Mouse (Mus musculus) layer of hippocampus, adult 2 months (tissue): ENCODE results near the gene Mars2. TPM values are rescaled to one million over a fixed set of nuclear protein-coding genes. Genes with fewer than 3 reads are reported as not detected.
A peak's percentile ranks its signal among the peaks of the same experiment; 100 is the strongest.

Experiments
- DNase-seq, 2 experiments: peaks; one replicate each; pipeline ENCODE4 v3.0.0; 2022; ENCODE audit warnings: low spot score in 2 of 2
- H3K27ac ChIP-seq: fragments of 200-600 bp; 2 replicates; pipeline ENCODE4 v1.8.1; 2022
- H3K4me3 ChIP-seq: fragments of 200-600 bp; 2 replicates; pipeline ENCODE4 v1.8.1; 2022; ENCODE audit warnings: mild to moderate bottlenecking
- CTCF ChIP-seq: fragments of 200-600 bp; conservative IDR thresholded peaks from 2 replicates; pipeline ENCODE4 v1.8.1; 2022; ENCODE audit warnings: antibody characterized with exemption, mild to moderate bottlenecking, moderate library complexity
- total RNA-seq, 2 experiments: library from RNA; stranded (reverse); gene quantifications; 2 replicates each; pipeline ENCODE4 v1.2.3; 2021

Mars2 gene
- total RNA-seq, 2 experiments from 2014 or later: 8.8 to 9.5 TPM

GRCm38 (mm10) chr1:55227376-55227775 is 9.6 kb upstream of the Mars2 start:
- TF ChIP-seq CTCF: no peak
- peak overlapping the region; percentile 67 for H3K27ac ChIP-seq
- no peak for DNase-seq
- peak overlapping the region; percentile 45 for H3K4me3 ChIP-seq

- Histone ChIP-seq H3K27ac (no peak overlapping the region), H3K4me3 (no peak overlapping the region)
- no peak for DNase-seq
- no peak for TF ChIP-seq CTCF
Measured at GRCm38 (mm10) chr1:55228256-55228884, 8.6 kb upstream of the Mars2 start.

- TF ChIP-seq CTCF: no peak
- Histone ChIP-seq H3K27ac (no peak overlapping the region), H3K4me3 (no peak overlapping the region)
- no peak for DNase-seq
Measured at GRCm38 (mm10) chr1:55234910-55235520, 2.0 kb upstream of the Mars2 start.

- H3K27ac ChIP-seq: no peak overlapping the region
- H3K4me3 ChIP-seq: peak overlapping the region; percentile 86
- DNase-seq: no peak
- no peak for TF ChIP-seq CTCF
Measured at GRCm38 (mm10) chr1:55236487-55236886, 490 bp upstream of the Mars2 start.

GRCm38 (mm10) chr1:55237643-55238161 is 725 bp downstream of the Mars2 start:
- no peak for DNase-seq
- H3K27ac ChIP-seq: peak overlapping the region; percentile 88
- no peak for TF ChIP-seq CTCF
- H3K4me3 ChIP-seq: peak overlapping the region; percentile 86

- no peak for DNase-seq
- no peak for TF ChIP-seq CTCF
- H3K27ac ChIP-seq: peak overlapping the region; percentile 88; the same call in 1 of the 2 replicates
- peak overlapping the region; percentile 86 for H3K4me3 ChIP-seq
Measured at GRCm38 (mm10) chr1:55238496-55238895, 1.5 kb downstream of the Mars2 start.

GRCm38 (mm10) chr1:55239237-55239636 is 2.3 kb downstream of the Mars2 start:
- DNase-seq: peak; percentile 34 to 57
- H3K27ac ChIP-seq: no peak overlapping the region
- H3K4me3 ChIP-seq: peak overlapping the region; percentile 86
- TF ChIP-seq CTCF: peak; percentile 95

- no peak for DNase-seq
- no peak for TF ChIP-seq CTCF
- no peak overlapping the region for H3K27ac ChIP-seq
- no peak overlapping the region for H3K4me3 ChIP-seq
Measured at GRCm38 (mm10) chr1:55246374-55246773, 9.4 kb downstream of the Mars2 start.

GRCm38 (mm10) chr1:55264385-55264784 is 27.4 kb downstream of the Mars2 start:
- TF ChIP-seq CTCF: no peak
- Histone ChIP-seq H3K27ac (no peak overlapping the region), H3K4me3 (no peak overlapping the region)
- no peak for DNase-seq

- no peak overlapping the region for H3K4me3 ChIP-seq
- TF ChIP-seq CTCF: peak; percentile 68
- H3K27ac ChIP-seq: no peak overlapping the region
- DNase-seq: no peak
Measured at GRCm38 (mm10) chr1:55265447-55265846, 28.5 kb downstream of the Mars2 start.

- DNase-seq: no peak
- no peak overlapping the region for H3K27ac ChIP-seq
- H3K4me3 ChIP-seq: no peak overlapping the region
- no peak for TF ChIP-seq CTCF
Measured at GRCm38 (mm10) chr1:55279081-55279480, 42.1 kb downstream of the Mars2 start.

Other genes with a start within 250 kb of the Mars2 start
- 100 to 1,000 TPM; 170 to 175 TPM for gene Sf3b1, start 209.7 kb upstream of the Mars2 start, total RNA-seq
- gene Coq10b, start 184.4 kb upstream of the Mars2 start, total RNA-seq: 10 to 100 TPM; 15.2 to 16.8 TPM
- 10 to 100 TPM; 92.2 to 97.4 TPM for gene Hspe1, start 149.0 kb upstream of the Mars2 start, total RNA-seq
- gene Hspd1, start 148.9 kb upstream of the Mars2 start, total RNA-seq: 100 to 1,000 TPM; 160 to 172 TPM
- 10 to 100 TPM; 56.8 to 59.4 TPM for gene Mob4, start 105.9 kb upstream of the Mars2 start, total RNA-seq
- 10 to 100 TPM; 32.2 to 35.8 TPM for gene Rftn2, start 10.4 kb upstream of the Mars2 start, total RNA-seq
- 1 to 10 TPM in 1 of 2 experiments, under 1 TPM in 1; 0.83 to 1.2 TPM for gene Boll, start 126.3 kb downstream of the Mars2 start, total RNA-seq
- 10 to 100 TPM; 32.0 to 34.7 TPM for gene Plcl1, start 168.7 kb downstream of the Mars2 start, total RNA-seq